Mouse (Mus musculus) erythroblast, embryonic 14.5 days (primary cell): Measurements from ENCODE around the gene Rock2. TPM values are rescaled to one million over a fixed set of nuclear protein-coding genes. Genes with fewer than 3 reads are reported as not detected.
"Not testable (repeated sequence)": the region's sequence is repeated elsewhere in the genome, so short reads cannot be mapped to it uniquely, and the experiment has no call there.

Experiments
- H3K27me3 ChIP-seq: 2 replicates; pipeline ENCODE4 v1.6.1; 2012; ENCODE audit warnings: inconsistent platforms; ENCODE audit not compliant: control insufficient read depth
- H3K36me3 ChIP-seq: 2 replicates; pipeline ENCODE4 v1.6.1; 2012; ENCODE audit warnings: mild to moderate bottlenecking, inconsistent platforms; ENCODE audit not compliant: control insufficient read depth
- H3K4me1 ChIP-seq: 2 replicates; pipeline ENCODE4 v1.6.1; 2012; ENCODE audit warnings: inconsistent platforms; ENCODE audit not compliant: control insufficient read depth
- H3K4me3 ChIP-seq: replicated peaks from 2 replicates; pipeline ENCODE3; 2012; ENCODE audit warnings: moderate library complexity, mild to moderate bottlenecking, inconsistent platforms
- H3K9me3 ChIP-seq: 2 replicates; pipeline ENCODE4 v1.6.1; 2012; ENCODE audit warnings: low read length, inconsistent platforms, mixed read lengths; ENCODE audit not compliant: control insufficient read depth
- GATA1 ChIP-seq: IDR thresholded peaks from 2 replicates; pipeline ENCODE4 v1.6.1; 2012; ENCODE audit warnings: low read length, inconsistent platforms, mixed read lengths
- TAL1 ChIP-seq: IDR thresholded peaks from 3 replicates; pipeline ENCODE4 v1.6.1; 2012; ENCODE audit warnings: low read length, inconsistent platforms, mixed read lengths
- polyA plus RNA-seq: library from polyadenylated mRNA; stranded (reverse); fragments of >175 nt; gene quantifications from 2 replicates; pipeline ENCODE4 v1.2.3, GENCODE M21; 2012

The Rock2 gene
- polyA plus RNA-seq, 1 experiment: 0.10 TPM

GRCm38 (mm10) chr12:16999146-16999545 is 104.5 kb downstream of the Rock2 start:
- no peak for TF ChIP-seq TAL1
- no peak for TF ChIP-seq GATA1

GRCm38 (mm10) chr12:16999739-17000497 is 105.2 kb downstream of the Rock2 start, which contains the start of gene Pqlc3:
TSS of gene Pqlc3 (minus strand) at chr12:17000408.
- Histone ChIP-seq H3K4me3 (peak within 1 kb of the TSS; percentile 80), H3K36me3 (peaks cover 22% of the 10 kb centered on the region), H3K9me3 (no peaks in the 10 kb centered on the region), H3K27me3 (peaks cover 35% of the 10 kb centered on the region), H3K4me1 (peaks cover 47% of the 10 kb centered on the region)
- TF ChIP-seq GATA1 (no peak), TAL1 (no peak)

More at GRCm38 (mm10) chr12:16999146-16999545, 104.5 kb downstream of the Rock2 start:
- H3K4me1 ChIP-seq: peaks cover 50% of the 10 kb centered on the region
- no peaks in the 10 kb centered on the region for H3K9me3 ChIP-seq
- H3K36me3 ChIP-seq: peaks cover 26% of the 10 kb centered on the region
- peak overlapping the region; percentile 80 for H3K4me3 ChIP-seq
- H3K27me3 ChIP-seq: peaks cover 35% of the 10 kb centered on the region

DNA sequence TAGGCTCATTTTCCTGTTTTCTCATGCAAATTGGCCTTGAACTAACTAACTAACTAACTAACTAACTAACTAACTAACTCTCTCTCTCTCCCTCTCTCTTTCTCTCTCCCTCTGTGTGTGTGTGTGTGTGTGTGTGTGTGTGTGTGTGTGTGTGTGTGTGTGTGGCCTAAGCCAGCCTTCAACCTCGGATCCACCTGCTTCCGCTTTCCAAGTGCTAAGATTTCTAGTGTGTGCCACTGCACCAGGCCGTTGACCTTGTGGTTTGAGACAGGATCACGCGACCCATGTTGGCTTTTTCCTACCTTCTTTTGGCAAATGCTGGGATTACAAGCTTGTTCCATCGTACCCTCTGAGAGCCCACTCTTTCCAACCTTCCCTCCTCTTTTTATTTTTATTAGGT is 105.9 kb downstream of the Rock2 start:
- H3K36me3 ChIP-seq: peaks cover 15% of the 10 kb centered on the region
- peaks cover 35% of the 10 kb centered on the region for H3K27me3 ChIP-seq
- H3K4me1 ChIP-seq: peaks cover 47% of the 10 kb centered on the region
- TF ChIP-seq TAL1 (no peak), GATA1 (no peak)
- H3K9me3 ChIP-seq: no peaks in the 10 kb centered on the region
- H3K4me3 ChIP-seq: peak overlapping the region; percentile 80

DNA sequence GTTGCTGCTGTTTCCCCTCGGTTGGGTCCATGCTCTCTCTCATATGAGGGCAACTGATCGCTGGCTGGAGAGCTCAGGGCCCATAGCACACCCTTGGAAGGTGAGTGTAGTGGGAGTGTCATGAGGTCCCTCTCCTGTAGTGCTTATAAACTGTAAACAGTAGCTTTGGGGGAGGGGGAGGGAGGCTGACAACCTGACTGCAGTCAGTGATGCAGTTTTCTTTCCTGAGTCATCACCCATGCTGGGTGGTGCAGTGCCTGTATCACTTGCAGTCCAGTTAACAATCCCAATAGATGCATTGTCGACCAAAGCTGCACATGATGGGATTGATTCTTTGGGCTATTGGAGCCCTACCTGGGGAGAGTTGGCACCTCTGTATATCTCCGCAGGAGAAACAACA is 106.5 kb downstream of the Rock2 start:
- Histone ChIP-seq H3K4me1 (peaks cover 47% of the 10 kb centered on the region), H3K36me3 (peaks cover 11% of the 10 kb centered on the region), H3K4me3 (peak overlapping the region; percentile 13), H3K27me3 (peaks cover 35% of the 10 kb centered on the region), H3K9me3 (no peaks in the 10 kb centered on the region)
- TF ChIP-seq TAL1: no peak
- no peak for TF ChIP-seq GATA1

- peaks cover 5% of the 10 kb centered on the region; the same call in 1 of the 2 replicates for H3K9me3 ChIP-seq
- peaks cover 9% of the 10 kb centered on the region for H3K27me3 ChIP-seq
- TF ChIP-seq TAL1 (no peak), GATA1 (no peak)
- H3K4me1 ChIP-seq: peaks cover 7% of the 10 kb centered on the region
- no peak overlapping the region for H3K4me3 ChIP-seq
- H3K36me3 ChIP-seq: no peaks in the 10 kb centered on the region
Observed at GRCm38 (mm10) chr12:17009466-17009865, 114.8 kb downstream of the Rock2 start.

GRCm38 (mm10) chr12:17011100-17011870 is 116.6 kb downstream of the Rock2 start, which contains the start of gene 2410004P03Rik:
TSS of gene 2410004P03Rik (minus strand) at chr12:17011727.
- TF ChIP-seq GATA1: no peak
- TF ChIP-seq TAL1: no peak
- Histone ChIP-seq H3K36me3 (no peaks in the 10 kb centered on the region), H3K4me1 (peaks cover 7% of the 10 kb centered on the region), H3K27me3 (peaks cover 9% of the 10 kb centered on the region), H3K9me3 (peaks cover 5% of the 10 kb centered on the region; the same call in 1 of the 2 replicates), H3K4me3 (peak within 1 kb of the TSS; percentile 41)

GRCm38 (mm10) chr12:17012067-17012899 is 117.6 kb downstream of the Rock2 start:
- no peaks in the 10 kb centered on the region for H3K36me3 ChIP-seq
- peaks cover 7% of the 10 kb centered on the region for H3K4me1 ChIP-seq
- H3K9me3 ChIP-seq: peaks cover 5% of the 10 kb centered on the region; the same call in 1 of the 2 replicates
- TF ChIP-seq GATA1 (no peak), TAL1 (no peak)
- peaks cover 3% of the 10 kb centered on the region for H3K27me3 ChIP-seq
- H3K4me3 ChIP-seq: no peak overlapping the region

- H3K9me3 ChIP-seq: no peaks in the 10 kb centered on the region
- H3K4me1 ChIP-seq: peaks cover 7% of the 10 kb centered on the region
- TF ChIP-seq TAL1: no peak
- H3K36me3 ChIP-seq: no peaks in the 10 kb centered on the region
- no peak overlapping the region for H3K4me3 ChIP-seq
- H3K27me3 ChIP-seq: peaks cover 3% of the 10 kb centered on the region
Observed at GRCm38 (mm10) chr12:17015711-17016110, 121.0 kb downstream of the Rock2 start.

DNA sequence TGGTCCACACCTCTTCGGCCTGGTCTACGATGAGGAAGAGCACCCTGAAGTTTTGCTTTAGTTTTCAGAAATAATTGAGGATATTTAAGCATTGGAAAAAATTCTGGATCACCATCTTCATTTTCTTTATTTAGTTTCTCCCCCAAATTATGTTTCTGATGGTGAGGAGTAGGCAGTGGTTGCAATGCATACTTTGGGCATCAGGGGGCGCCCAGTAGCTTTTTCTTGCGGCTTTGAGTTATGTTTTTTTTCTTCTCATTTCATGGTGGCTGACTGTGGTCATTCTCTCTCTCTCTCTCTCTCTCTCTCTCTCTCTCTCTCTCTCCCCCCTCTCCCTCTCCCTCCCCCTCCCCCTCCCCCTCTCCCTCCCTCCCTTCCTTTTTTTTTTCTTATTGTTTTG is 123.8 kb downstream of the Rock2 start:
- Histone ChIP-seq H3K9me3 (no peaks in the 10 kb centered on the region), H3K4me1 (no peaks in the 10 kb centered on the region), H3K27me3 (no peaks in the 10 kb centered on the region), H3K36me3 (no peaks in the 10 kb centered on the region), H3K4me3 (no peak overlapping the region)
- TF ChIP-seq GATA1 (no peak), TAL1 (no peak)

GRCm38 (mm10) chr12:17021125-17021524 is 126.4 kb downstream of the Rock2 start:
- not testable (repeated sequence) for H3K9me3 ChIP-seq, H3K27me3 ChIP-seq, H3K36me3 ChIP-seq, H3K4me3 ChIP-seq, H3K4me1 ChIP-seq
